Mouse (Mus musculus) retina, embryonic 14.5 days (tissue): Measurements from ENCODE around the gene Prkch.

Experiments used
- DNase-seq: peaks from one replicate; pipeline ENCODE4 v3.0.0-alpha.2; 2015; ENCODE audit warnings: low spot score

Prkch gene

GRCm38 (mm10) chr12:73802379-73803057, 217.9 kb downstream of the Prkch start:
- no peak for DNase-seq

- no peak for DNase-seq
Measured at GRCm38 (mm10) chr12:73803946-73804345, 219.3 kb downstream of the Prkch start.

- DNase-seq: no peak
Measured at GRCm38 (mm10) chr12:73805541-73805940, 220.9 kb downstream of the Prkch start.

GRCm38 (mm10) chr12:73806003-73806402, 221.4 kb downstream of the Prkch start:
- DNase-seq: peak; percentile 55

GRCm38 (mm10) chr12:73807228-73807627, 222.6 kb downstream of the Prkch start:
- no peak for DNase-seq

- peak; percentile 52 for DNase-seq
Measured at GRCm38 (mm10) chr12:73810041-73810795, 225.6 kb downstream of the Prkch start.

GRCm38 (mm10) chr12:73810903-73811302, 226.3 kb downstream of the Prkch start:
- DNase-seq: no peak

GRCm38 (mm10) chr12:73812198-73812597, 227.6 kb downstream of the Prkch start:
- no peak for DNase-seq

GRCm38 (mm10) chr12:73813016-73813900, 228.7 kb downstream of the Prkch start:
- no peak for DNase-seq

- DNase-seq: no peak
Measured at GRCm38 (mm10) chr12:73814056-73814735, 229.6 kb downstream of the Prkch start.

- DNase-seq: no peak
Measured at GRCm38 (mm10) chr12:73814897-73815296, 230.3 kb downstream of the Prkch start.

- no peak for DNase-seq
Measured at GRCm38 (mm10) chr12:73815463-73815862, 230.9 kb downstream of the Prkch start.

GRCm38 (mm10) chr12:73815892-73816291, 231.3 kb downstream of the Prkch start:
- DNase-seq: no peak

- no peak for DNase-seq
Measured at GRCm38 (mm10) chr12:73816866-73817265, 232.3 kb downstream of the Prkch start.

- no peak for DNase-seq
Measured at GRCm38 (mm10) chr12:73818801-73819200, 234.2 kb downstream of the Prkch start.

GRCm38 (mm10) chr12:73821176-73821575, 236.6 kb downstream of the Prkch start:
- DNase-seq: no peak

- DNase-seq: no peak
Measured at GRCm38 (mm10) chr12:73822331-73822730, 237.7 kb downstream of the Prkch start.

GRCm38 (mm10) chr12:73824828-73825227, 240.2 kb downstream of the Prkch start:
- DNase-seq: no peak
